23 mouse cellular contexts compared by ENCODE assay signal in the genomic region with DNA sequence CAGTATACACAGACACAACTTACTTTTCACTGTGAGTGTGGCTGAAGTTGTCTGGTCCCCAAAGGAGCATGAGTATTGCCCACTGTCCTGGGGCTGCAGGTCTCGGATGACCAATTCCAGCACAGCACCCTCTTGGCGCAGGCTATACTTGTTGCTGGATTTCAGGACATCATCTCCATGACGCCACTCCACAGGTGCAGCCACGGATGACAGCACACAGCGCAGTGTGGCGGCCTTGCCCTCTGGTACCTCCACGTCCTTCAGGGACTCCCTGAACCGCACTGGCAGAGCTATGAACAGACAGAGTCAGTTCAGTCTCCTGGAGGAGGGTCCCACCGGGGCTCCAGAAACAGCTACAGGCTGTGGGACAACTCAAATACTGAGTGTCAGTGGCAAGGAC.
"Had no signal": no experiment of that assay in that cellular context is flagged by ENCODE, and none has a peak within 500 bp of the region (broad histone marks: within the 10 kb centered on the region; RNA-seq: fewer than 3 reads in every experiment).

No protein-coding gene starts in this region.

- H3K9ac ChIP-seq: intestine, embryonic 15.5 days; limb, embryonic 13.5 days; liver, embryonic 12.5 days; liver, embryonic 15.5 days; lung, embryonic 15.5 days; midbrain, embryonic 12.5 days; midbrain, embryonic 15.5 days; neural tube, embryonic 12.5 days; neural tube, embryonic 15.5 days had no signal

- H3K9me3 ChIP-seq: intestine, embryonic 15.5 days; limb, embryonic 10.5 days; limb, embryonic 13.5 days; liver, embryonic 12.5 days; liver, embryonic 15.5 days; lung, embryonic 15.5 days; midbrain, embryonic 12.5 days; midbrain, embryonic 15.5 days; neural tube, embryonic 12.5 days; neural tube, embryonic 15.5 days had no signal

- H3K4me1 ChIP-seq: intestine, embryonic 15.5 days; limb, embryonic 10.5 days; limb, embryonic 13.5 days; liver, embryonic 12.5 days; liver, embryonic 15.5 days; lung, embryonic 15.5 days; midbrain, embryonic 15.5 days; neural tube, embryonic 12.5 days; neural tube, embryonic 15.5 days had no signal

- H3K36me3 ChIP-seq: intestine, embryonic 15.5 days; limb, embryonic 10.5 days; limb, embryonic 13.5 days; liver, embryonic 12.5 days; liver, embryonic 15.5 days; lung, embryonic 15.5 days; midbrain, embryonic 12.5 days; midbrain, embryonic 15.5 days; neural tube, embryonic 12.5 days; neural tube, embryonic 15.5 days had no signal

- DNase-seq: kidney, adult 18-20 months; kidney, adult 9 months; kidney, postnatal 14 days; layer of hippocampus, postnatal 36 days; liver; lung, adult 18-20 months; lung, postnatal 10 days; lung, postnatal 36 days; right cerebral cortex, postnatal 14 days; right cerebral cortex, postnatal 4 days; thymus, postnatal 25 days had no signal

- ATAC-seq: intestine, embryonic 15.5 days; liver, embryonic 12.5 days; midbrain, embryonic 15.5 days had no signal

- H3K27me3 ChIP-seq: intestine, embryonic 15.5 days; limb, embryonic 13.5 days; liver, embryonic 15.5 days; lung, embryonic 15.5 days; midbrain, embryonic 12.5 days; midbrain, embryonic 15.5 days; neural tube, embryonic 12.5 days; neural tube, embryonic 15.5 days had no signal

- H3K27ac ChIP-seq: intestine, embryonic 15.5 days; limb, embryonic 10.5 days; limb, embryonic 13.5 days; liver, embryonic 12.5 days; liver, embryonic 15.5 days; lung, embryonic 15.5 days; midbrain, embryonic 12.5 days; midbrain, embryonic 15.5 days; neural tube, embryonic 12.5 days; neural tube, embryonic 15.5 days; stomach, postnatal 0 days had no signal

- H3K4me3 ChIP-seq: intestine, embryonic 15.5 days; limb, embryonic 10.5 days; limb, embryonic 13.5 days; liver, embryonic 12.5 days; liver, embryonic 15.5 days; lung, embryonic 15.5 days; megakaryocyte, embryonic 14.5 days; midbrain, embryonic 12.5 days; midbrain, embryonic 15.5 days; neural tube, embryonic 12.5 days; neural tube, embryonic 15.5 days had no signal

- H3K4me2 ChIP-seq: intestine, embryonic 15.5 days; limb, embryonic 13.5 days; liver, embryonic 12.5 days; liver, embryonic 15.5 days; lung, embryonic 15.5 days; midbrain, embryonic 12.5 days; midbrain, embryonic 15.5 days; neural tube, embryonic 12.5 days; neural tube, embryonic 15.5 days had no signal
